Mouse (Mus musculus): ENCODE measurements at regions not wholly inside any gene's neighbourhood (a gene's known extent, or its start where the extent isn't known, plus 50 kb on each side); places are given as distances from the start of the nearest gene placed in this dataset.
"Not testable (repeated sequence)": the region's sequence is repeated elsewhere in the genome, so short reads cannot be mapped to it uniquely, and the experiment has no call there.

DNA sequence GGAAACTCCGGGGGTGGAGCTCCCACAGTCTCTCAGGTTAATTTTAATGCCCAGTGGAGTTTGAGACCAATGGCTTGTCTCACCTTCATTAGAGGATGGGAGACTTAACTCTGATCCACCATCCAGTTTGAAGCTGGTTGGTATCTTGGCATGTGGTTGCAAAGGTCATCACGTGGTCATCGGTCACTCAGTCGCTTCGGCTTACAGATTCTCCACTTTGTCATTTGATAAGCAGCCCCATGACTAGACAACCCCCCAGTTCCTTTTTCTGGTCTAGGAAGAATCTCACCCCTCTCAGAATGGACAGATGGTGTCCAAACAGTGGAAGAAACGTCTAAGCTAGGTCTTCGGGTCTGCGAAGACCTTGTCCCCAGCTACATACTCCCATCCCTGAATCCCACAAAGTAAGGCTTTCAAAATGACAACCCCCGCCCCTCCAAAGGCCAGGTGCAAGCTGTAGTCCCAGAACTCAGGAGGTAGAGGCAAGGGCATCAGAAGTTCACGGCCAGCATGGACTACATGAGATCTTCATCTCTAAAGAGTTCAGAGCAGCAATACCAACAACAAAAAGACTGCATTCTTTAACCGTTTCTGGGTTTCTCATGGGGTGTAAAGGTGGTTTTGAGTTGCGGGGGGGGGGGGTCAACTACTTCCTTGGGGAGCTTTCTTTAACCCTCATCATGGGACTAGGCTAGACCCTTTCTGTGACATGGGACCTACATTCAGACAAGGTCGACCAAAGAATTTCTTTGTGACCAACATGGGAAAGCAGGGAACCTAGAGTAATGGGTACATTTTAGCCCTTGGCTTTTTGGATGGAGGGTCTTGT lies 60.6 kb upstream of the Cpm start:
- 95% methylated on average over 13 of the region's 13 CpGs for WGBS
- DNase-seq (ENCODE audit: low read depth, low spot score) = no peak

DNA sequence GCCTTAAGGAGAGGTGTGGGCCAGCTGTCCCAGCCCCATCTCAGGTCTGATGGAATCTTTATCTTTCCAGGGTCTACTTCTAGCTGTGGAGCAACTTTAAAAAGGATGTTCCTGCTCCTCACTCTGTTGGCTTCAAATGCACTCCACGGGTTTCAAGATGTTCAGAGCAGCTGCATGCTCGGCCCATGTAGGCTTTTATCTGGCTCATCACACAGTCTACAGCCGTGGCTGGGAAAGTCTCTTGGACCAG lies 61.2 kb upstream of the Cpm start:
- 94% methylated on average over 3 of the region's 3 CpGs for WGBS
- no peak for DNase-seq (ENCODE audit: low read depth, low spot score)

DNA sequence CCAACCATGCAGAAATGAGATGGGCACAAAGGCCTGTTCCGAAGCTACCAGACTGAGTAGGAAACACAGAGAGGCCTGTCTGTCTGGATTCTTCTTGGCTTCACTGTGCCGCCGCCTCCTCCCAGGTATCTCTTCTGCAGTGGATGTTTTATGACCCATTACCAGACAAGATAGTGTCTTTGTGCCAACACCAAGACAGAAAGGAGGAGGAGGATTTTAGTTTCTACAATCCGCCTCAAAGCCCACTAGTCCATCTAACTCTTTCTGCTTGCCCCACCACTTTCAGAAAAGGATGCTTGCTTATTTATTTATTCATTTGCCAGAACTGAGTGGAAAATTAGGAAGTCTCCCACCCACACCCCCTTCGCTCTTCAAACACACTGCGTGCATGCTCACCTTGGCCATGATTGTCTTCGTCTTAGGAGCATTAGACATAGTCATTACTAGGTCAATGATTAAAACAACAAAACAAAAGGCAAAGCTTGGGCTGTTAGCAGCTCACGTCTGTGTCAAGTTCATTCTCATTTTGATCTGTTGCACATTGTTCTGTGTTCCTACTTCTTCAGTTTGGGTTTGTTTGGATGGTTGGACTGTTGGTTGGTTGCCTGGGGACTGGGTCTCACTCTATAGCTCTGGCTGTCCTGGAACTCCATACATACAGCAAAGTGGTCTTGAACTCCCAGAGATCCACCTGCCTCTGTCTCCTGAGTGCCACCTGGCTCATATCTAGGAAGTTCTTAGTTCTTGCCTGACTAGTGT lies 61.7 kb upstream of the Cpm start:
- WGBS = 97% methylated on average over 8 of the region's 8 CpGs
- no peak for DNase-seq (ENCODE audit: low read depth, low spot score)

DNA sequence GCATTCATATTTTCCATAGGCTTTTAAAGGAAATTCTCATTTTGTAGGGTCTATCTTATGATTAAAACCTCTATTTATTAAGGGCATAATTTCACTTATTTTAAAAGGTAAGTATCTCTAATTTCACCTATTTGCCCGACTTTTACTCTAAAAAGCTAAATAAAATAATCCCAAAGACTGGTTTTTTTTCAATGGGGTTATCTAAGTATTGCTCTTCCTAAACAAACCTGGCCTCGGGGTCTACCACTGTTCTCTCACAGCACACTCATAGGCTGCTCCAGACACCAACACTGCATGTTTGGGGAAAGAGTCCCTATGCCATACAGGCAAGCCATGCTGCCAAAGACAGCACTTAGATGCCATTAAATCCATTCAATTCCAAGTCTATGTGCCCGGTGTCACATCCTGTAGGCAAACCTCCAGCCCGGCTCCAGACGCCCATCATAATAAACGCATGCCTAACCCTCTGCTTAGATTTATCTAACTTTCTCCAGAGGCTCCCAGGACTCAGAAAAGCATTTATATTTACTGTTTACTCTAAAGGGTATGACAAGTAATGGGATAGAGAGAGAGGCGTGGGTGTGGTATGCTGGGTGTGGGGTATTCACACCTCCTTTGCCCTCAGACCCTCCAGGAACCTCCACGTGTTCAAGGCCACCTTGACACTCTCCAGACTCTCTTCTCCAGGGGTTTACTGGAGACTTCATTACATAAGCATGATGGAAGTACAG lies 62.5 kb upstream of the Cpm start:
- DNase-seq (ENCODE audit: low read depth, low spot score) = no peak
- 88% methylated on average over 8 of the region's 8 CpGs for WGBS

DNA sequence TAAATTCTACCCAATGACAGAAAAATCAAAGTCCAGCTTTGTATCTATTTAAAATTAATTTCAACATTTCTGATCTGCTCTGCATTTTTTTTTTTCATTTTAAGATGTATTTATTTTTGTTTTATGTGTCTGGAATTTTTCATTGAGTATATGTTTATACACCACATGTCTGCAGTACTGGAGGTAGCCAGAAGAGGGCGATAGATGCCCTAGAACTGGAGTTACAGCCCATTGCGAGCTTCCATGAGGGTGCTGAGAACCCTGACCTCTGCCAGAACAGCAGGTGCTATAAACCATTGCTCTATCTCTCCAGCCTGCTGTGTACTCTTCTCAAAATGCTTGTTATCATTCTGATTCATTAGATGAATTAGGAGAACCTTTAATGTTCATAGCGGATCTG lies 63.1 kb upstream of the Cpm start:
- DNase-seq (ENCODE audit: low read depth, low spot score) = no peak
- 92% methylated on average over 3 of the region's 3 CpGs for WGBS

DNA sequence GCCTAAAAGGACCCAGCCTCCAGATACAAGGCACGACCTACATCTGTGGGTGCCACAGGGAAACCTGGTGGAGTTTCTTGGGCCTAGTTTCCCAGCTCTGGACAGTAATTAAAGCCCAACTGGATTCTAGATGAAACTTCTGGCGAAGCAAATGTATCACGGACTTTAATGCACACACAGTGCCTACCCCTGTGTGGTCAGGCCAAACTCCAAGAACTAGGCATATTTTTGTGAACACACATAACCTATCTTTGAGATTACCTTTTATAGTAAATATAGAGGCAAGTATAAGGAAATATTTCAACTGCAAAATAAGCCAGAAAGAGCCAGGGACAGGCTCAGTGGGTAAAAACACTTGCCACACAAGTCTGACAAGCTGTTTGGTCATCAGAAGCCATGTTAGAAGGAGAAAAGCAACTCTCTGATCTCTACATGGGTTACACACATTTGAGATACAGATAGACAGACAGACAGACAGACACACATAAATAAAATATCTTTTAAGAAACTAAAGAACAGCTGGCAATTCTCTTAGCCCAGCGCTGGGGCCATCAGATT lies 63.7 kb upstream of the Cpm start:
- DNase-seq (ENCODE audit: low read depth, low spot score) = no peak
- WGBS = 94% methylated on average over 4 of the region's 4 CpGs

DNA sequence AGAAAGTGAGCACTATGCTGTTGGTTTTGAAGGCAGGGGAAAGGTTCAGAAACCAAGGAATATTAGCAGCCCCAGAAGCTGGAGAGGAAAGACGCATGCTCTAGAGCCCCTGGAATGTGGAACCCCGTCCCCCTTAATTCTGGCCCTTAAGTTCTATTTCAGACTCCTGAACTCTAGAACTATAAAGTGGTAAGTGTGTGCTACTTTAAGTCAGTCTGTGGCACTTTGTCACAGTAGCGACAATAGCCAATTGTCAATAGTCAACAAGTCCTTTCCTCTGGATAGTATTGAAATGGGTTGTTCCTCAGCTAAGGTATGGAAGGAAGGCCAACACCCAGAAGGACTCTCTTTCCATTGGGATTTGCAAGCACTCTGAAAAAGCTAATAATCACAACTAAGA lies 64.2 kb upstream of the Cpm start:
- DNase-seq (ENCODE audit: low read depth, low spot score) = no peak
- 98% methylated on average over 3 of the region's 3 CpGs for WGBS

DNA sequence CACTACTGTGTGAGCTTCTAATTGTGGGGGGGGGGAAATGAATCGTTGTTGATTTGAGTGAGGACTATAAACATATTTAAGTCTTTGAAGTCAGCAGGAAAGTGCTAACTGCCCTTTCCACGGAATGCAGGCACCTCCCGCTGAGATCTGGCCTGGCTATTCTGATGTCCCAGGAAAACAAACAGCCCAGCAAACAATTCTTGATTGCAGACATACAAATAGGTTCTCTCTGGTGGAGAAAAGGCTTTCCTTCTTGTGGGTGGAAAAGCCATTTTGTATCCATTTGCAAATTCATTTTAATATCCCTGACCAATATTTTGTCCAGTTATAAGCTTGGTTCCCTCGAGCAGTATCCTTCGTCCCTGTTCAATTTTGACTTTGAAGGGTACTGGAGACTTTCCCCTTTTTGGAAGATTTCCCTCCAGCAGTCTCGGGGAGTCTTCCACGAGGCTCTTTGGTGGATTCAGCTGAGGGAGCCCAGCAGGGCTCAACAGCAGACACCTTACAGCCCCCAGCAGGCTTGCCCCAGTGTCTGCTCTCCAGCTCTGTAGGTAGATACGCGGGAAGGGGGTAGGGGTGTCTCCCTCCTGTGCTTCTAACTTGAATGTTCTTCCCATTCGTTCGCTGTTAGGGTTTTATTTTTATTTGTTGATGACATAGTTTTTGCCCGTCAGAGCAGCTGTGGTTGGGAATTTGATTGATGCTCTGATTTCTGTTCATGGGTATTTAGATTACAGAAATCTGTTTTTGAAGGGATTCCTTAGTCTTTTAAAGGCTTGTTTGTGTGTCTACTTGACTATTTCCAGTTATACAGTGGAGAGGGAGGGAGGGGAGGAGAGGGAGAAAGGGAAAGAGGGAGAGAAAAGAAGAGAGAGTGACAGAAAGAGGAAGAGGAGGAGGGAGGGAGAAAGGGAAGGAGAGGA lies 64.9 kb upstream of the Cpm start:
- WGBS = 67% methylated on average over 12 of the region's 12 CpGs

DNA sequence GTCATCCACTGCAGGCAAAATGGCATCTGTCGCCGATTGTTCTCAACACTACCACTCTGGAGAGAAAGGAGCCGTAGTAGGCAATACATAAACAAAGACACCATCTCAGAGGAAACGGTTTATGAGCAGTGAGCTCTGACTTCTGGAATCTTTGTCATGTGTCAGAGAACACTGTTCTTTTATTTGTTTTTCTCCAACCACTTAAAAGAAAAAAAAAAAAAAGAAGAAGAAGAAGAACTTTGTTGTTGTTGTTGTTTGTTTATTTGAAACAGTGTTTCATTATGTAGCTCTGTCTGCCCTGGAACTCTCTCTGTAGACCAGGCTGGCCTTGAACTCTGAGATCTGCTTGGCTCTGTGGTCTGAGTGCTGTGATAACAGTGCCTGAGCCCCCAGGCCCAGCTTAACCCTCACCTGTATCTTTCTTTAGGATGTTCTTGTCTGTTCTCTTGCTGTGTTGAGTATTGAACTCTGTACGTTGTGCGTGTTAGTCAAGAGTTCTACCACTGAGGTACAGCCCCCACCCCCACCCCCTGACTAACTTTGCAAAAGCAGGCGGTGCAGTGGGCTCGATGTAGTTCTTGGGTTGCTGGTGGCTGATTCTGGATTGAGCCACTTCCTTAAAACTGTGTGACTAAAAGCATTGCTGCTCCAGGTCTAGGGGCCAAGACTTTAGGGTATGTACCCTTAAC lies 65.7 kb upstream of the Cpm start:
- DNase-seq (ENCODE audit: low read depth, low spot score) = no peak
- 63% methylated on average over 8 of the region's 8 CpGs for WGBS

More for the DNA sequence above, 64.9 kb upstream of the Cpm start:
- DNase-seq (ENCODE audit: low read depth, low spot score) = no peak

DNA sequence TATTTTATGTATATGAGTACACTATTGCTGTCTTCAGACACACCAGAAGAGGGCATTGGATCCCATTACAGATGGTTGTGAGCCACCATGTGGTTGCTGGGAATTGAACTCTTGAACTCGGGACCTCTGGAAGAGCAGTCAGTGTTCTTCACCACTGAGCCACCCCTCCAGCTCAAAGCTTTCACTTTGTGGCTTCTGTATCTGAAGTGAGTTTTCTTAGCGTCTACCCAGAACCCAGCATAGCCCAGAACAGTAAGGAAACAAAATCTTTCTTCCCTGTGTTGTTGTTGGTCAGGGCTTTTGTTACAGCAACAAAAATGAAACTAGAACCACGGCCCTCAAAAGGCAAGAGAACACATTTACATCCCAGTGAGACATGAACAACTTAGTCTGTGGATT lies 66.5 kb upstream of the Cpm start:
- not testable (repeated sequence) for DNase-seq (ENCODE audit: low read depth, low spot score)
- 70% methylated on average over 3 of the region's 3 CpGs for WGBS

DNA sequence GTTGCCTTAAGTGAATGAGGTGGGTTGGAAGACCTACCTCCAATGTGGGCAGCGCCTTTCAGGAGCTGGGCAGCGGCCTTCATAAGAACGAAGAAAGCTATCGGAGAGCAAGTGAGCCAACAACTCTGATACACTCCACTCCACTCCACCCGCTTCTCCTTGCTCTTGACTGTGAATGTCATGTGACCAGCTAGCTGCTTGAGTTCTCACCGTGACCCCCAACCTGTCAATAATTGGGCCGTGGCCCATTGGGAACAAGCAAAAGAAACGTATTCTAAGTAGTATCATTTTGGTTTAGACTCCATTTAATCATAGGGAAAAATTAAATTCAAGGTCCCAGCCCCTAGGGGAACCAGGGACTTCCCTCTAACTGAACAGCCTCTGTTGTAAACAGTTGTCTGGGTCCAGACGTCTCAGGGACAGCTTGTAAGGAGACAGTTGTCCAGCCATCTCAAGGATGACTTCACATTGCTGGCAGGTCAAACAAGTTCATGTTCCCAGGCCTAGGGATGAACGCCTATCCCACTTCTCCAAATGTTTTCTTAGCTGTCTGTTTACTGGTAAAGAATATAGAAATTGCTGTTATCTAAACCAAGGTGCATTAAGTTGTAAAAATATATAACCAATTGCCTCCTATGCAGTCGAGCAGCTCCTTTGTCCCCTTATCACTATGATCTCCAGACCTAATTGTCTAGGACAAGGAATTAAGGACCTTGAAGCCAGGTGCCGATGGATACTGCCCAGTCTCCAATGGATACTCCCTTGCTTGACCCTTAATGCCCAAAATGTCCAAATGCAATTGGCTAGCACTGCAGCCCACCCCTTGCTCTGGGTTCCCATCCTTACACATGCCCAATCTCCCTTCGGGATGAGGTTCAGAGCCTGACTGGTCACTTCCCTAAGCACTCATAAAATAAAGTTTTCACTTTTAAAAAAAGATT lies 67.1 kb upstream of the Cpm start:
- no peak for DNase-seq (ENCODE audit: low read depth, low spot score)
- 64% methylated on average over 13 of the region's 13 CpGs for WGBS

DNA sequence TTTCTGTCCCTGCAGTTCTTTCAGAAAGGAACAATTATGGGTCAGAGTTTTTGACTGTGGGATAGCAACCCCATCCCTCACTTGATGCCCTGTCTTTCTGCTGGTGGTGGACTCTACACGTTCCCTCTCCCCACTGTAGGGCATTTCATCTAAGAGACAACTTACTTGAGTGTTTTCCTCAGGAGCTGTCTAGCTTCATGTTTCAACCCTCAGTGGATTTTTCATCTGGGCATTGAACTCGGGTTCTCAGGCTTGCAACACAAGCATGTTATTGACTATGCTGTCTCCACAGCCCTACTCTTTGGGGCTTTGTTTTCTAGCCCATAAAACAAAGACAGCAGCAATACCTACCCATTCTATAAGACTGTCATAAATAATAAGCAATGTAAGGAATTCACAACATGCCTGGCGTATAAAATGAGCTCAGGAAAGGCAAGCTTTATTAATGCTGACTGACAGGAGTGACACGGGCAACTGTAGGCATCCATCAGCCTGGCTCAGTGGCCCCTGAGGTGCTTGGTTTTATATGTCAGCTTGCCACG lies 68.0 kb upstream of the Cpm start:
- 87% methylated on average over 5 of the region's 5 CpGs for WGBS
- DNase-seq (ENCODE audit: low read depth, low spot score) = no peak

DNA sequence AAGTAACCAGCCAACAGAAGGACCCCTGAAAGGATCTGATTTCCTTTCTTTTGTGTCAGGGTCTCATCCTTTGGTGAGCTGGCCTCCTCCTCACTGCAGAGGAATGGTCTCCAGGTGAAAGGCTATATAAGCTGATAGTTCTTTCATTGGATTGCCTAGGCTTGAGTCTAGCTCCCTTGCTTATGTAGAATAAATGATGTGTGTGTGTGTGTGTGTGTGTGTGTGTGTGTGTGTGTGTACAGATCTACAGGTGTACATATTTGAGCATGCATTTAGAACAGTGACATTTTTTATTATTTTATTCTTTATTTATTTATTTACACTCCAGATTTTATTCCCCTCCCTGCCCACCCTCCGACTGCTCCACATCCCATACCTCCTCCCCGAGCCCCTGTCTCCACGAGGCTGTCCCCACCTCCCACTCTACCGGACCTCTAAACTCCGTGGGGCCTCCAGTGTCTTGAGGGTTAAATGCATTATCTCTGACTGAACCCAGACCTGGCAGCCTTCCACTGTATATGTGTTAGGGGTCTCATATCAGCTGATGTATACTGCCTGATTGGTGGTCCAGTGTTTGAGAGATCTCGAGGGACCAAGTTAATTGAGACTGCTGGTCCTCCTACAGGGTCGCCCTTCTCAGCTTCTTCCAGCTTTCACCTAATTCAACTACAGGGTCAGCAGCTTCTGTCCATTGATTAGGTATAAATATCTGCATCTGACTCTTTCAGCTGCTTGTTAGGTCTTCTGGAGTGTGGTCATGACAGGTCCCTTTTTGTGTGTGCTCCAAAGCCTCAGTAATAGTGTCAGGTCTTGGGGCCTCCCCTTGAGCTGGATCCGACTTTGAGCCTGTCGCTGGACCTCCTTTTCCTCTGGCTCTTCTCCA lies 68.7 kb upstream of the Cpm start:
- 79% methylated on average over 9 of the region's 9 CpGs for WGBS
- no peak for DNase-seq (ENCODE audit: low read depth, low spot score)

DNA sequence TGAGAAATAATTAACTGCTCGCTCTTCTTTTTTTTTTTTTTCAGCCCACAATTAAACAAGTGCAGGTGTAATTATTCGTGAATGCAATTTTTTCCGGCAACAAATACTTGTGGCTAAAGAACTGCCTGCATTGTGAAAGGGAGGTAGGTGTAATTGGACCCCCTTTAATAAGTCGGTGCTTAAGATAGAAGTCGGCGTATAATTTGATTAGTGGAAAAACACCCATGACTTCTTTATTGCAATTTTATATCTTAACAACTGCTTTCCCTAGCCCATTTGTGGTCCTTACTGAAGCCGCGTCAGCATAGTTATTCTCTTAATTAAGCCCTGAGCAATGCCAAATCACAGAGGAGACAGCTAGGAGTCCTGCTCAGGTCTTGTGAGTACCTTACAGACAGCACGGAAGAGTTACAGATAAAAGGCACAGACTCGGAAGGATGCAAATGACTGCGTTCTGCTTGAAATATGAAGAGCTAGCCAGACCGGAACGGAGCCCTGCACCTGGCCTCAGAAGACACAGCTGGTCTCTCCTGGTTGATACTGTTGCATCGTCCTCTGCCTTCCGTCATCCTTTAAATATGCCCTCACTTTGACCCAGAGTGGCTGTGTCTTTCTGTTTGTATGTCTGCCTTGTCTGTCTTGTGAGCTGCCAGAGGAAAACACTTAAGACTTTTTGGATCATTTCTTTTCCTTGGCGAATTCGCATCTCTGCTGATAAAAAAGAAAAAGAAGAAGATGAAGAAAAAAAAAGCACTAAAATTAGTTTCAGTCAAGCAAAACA lies 69.5 kb upstream of the Cpm start:
- 51% methylated on average over 17 of the region's 17 CpGs for WGBS
- DNase-seq (ENCODE audit: low read depth, low spot score) = no peak

DNA sequence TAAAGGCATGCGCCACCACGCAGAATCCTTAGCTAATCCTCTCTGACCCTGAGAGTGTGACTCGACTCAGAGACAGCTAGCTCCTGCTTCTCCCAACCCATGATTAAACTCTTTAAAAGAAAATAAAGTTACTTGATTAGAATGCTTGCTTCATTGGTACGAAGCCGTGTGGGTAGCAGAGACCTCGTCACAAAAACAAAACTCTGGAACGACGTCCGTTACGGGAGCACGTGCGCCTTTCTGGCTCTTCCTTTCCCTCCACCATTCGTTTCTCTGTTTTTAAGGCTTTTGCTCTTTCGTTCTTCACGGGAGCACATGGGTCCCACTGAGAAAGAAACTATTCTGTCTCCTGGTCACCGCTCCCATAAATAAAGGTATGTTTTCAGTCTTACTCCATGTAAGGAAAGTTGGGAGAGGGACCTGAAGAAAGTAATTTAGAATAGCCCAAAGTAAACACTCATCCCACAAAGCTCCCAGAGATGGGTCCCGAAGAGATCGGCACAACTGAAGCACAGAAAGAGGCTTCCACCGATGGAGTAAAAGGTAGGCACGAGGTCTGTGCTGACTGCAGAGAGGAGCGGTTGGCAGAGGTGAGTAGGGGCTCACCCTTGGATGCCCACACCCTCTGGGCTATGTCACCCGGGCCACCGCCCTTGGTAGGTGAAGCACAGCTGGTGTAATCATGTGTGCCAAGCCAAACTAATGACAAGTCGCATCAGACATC lies 70.2 kb upstream of the Cpm start:
- DNase-seq (ENCODE audit: low read depth, low spot score) = no peak
- WGBS = 65% methylated on average over 24 of the region's 24 CpGs
